Mouse (Mus musculus): Measurements from ENCODE around the gene Gm15013. TPM values are rescaled to one million over a fixed set of nuclear protein-coding genes. Genes with fewer than 3 reads are reported as not detected.
"Not testable (repeated sequence)": the region's sequence is repeated elsewhere in the genome, so short reads cannot be mapped to it uniquely, and the experiment has no call there.

The Gm15013 gene
- total RNA-seq (2021): not detected

DNA sequence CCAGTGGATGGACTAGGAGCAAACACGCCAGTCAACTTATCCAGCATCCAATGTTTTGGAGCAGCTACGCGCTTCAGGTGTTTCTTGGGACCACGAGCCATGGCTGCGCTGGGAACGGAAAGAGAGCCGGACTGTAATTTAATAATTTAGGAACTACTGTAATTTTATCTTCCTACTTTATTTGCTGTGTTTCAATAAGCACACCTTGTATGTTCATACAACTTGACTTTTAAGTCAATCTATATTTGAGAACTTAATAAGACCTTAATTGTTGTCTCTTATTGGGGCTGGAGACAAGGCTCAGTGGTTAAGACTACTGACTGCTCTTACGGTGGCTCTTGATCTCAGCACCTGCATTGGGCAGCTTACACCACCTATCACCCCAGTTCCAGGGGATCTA lies at the start of gene Gm15013:
Gene Gm15013, minus strand, starts transcription at position 101 of the 400 bp plus-strand sequence.
- no peak for DNase-seq

DNA sequence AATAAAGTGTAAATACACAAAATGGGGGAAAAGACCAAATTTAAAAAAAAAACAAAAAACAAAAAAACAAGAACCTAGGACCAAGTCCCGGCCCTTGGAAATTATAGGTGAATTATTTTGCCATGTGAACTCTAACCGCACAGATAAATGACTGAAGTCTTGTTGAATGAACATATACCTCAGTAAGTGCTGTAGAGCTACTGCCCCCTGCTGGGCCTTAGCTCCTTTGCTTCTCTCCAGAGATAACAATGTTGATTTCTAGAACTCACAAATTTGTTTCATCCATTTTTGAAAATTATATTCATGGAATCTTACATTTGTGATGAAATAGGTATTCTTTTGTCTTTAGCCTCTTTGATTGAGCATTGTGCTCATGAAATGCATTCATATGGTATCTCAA lies 48.3 kb upstream of the Gm15013 start:
- no peak for DNase-seq

DNA sequence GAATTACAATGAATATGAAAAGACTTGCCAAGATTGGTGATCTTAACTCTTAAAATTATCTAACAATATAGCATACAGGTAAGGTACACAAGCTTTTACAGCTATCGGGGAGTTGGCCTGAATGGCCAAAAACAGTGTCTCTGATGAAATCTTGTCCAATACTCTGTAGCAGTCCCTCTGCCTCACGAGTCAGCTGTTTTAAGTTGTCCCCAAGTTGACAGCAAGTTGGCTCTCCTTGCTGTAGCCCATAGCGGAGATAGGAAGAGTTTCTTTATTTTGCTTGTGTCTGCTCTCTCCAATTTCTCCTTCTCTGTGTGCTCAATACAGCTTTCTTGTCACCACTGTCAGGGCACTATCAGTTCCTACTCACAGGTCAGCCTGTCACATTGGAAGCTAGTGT lies 44.4 kb upstream of the Gm15013 start:
- DNase-seq: not testable (repeated sequence)

DNA sequence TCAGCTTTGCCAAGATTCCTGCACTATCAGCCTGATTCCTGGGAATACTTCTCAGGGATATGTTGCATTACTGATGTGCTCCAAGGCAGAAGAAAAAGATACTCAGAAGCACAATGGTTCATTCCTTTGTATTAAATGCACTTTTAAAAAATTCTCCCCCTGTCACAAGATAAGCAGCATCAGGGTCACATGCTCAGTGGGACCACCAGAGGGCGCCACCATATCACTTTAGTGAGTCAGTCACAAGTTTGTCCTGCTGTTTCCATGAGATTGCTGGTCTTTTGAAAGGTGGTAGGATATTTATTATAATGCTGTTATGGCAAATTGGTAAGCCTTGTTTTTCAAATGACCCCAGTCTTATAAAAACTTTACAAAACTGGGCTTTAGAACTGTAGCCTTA lies 37.6 kb upstream of the Gm15013 start:
- DNase-seq: peak in 1 of 2 experiments; percentile 31

DNA sequence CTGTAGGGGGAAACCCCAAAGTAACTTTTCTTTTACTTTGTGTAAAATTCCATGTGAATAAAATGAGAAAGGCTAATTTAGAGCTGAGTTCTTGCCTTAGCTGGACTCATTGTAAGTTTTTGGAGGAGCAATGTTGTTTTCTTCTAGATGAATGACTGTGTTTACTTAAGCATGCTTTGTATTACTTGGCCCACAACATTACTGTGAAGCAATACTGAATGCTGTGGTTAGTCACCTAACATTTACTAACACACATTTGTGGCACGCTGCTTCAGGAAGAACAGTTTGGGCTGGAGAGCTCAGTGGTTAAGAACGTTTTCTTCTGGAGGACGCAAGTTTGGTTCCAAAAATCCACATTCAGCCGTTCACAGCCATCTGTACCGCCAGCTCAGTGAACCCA lies 22.8 kb upstream of the Gm15013 start:
- no peak for DNase-seq

DNA sequence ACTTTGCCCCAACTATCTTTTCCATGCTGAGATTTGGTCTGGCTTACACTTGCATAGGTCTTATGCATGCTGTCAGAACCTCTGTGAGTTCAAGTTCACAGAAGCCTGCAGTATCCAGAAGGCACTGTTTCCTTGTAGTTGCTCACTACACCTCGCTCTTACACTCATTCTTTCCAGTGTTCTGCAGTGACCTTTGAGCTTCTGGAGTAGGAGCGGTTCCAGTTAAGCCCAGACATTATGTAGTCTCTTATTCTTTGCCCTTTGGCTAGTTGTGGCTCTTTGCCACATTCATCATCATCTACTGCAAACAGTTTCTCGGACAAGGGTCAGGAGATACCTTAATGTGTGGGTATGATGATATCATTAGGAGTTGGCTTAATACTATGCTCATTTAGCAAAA lies 16.3 kb upstream of the Gm15013 start:
- no peak for DNase-seq

DNA sequence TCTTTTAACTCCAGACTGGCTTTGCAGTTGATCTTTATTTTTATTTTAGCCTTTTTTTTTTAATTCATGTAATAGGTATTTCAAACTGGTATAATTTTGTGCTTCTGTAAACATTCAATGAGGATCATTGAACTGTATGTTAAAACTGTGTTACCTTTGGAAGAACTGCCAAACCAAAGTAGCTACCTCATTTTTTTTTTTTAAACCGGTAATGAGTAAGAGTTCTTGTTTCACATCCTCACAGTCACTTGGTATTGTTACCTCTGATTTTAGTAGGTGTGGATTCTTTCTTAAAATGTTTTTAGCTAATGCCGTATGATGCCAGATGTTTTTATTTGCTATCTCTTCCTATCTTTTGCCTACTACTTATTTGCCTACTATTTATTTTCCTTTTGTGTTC lies 8.1 kb upstream of the Gm15013 start:
- DNase-seq: no peak

DNA sequence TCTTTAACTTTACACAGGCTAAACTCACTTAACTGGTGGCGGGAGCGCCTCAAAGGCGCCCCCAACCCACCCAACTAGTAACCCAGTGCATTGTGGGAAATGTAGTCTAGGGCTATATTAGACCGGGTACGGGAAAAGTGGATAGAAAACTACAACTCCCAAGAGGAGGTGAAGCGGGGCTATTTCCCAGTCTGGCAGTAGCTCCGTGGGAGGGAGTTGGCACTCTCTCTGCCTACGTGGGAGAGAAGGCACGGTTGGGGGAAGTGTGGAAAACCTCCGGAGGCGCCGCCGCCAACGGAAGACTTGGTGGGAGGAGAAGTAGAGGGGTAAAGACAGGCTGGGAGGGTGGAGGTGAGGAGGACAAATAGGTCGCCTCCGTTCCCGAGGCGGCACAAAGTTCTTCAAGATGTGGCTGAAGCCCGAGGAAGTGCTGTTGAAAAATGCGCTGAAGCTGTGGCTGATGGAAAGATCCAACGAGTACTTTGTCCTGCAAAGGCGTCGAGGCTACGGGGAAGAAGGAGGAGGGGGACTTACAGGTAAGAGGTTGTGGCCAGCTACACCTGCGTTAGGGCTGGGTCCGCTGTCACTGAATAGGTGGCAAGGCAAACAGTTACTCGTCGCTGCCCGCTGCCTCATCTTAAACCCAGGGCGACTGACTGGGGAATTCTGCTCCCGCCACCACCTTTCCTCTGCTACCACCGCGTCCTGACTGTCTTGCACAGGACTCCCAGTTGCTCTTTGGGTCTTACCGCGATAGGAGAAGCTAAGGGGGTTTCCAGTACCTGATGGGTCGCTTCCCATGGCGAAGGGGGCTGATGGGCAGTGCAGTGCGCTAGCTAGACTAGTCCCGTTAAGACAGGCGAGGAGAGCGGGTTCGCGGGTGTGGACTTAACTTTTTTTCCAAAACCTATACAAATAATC lies 29.2 kb downstream of the Gm15013 start, which contains the start of gene Tbc1d8b:
Gene Tbc1d8b, plus strand, starts transcription at position 222 of the 921 bp plus-strand sequence.
- DNase-seq: peak; percentile 74 to 76

DNA sequence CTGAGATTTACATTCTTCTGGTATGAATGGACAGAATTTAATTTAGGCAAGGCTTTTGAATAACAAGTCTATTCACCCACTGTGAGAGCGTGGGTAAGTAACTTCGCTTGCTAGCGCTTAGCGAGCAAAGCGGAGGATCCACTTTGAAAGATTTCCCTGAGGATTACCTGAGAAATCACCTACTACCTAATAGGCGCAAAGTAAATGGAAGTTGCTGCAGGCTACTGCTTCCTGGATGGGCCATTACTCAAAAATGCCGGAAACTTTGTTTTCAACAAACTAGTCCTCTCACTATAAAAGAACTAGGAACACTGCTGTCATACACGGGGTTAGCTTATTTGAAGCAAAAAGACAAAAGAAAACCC lies 29.9 kb downstream of the Gm15013 start:
- no peak for DNase-seq

DNA sequence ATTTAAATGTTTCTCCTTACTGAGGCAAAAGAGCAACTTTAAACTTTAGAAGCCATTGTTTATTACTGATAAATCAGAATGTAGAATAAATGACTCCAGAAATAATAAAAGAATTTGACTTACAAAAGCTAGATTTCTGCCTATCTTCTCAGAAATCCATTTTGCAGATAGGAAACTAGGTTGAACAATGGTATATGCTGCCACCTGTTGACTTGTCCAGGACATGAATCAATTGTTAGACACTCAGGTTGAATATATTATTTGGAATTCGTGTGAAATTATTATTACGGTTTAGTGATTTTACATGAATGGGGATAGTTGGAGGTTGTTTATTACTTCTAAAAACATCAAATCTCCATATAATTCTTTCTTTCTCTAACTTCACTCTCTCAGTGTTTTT lies 48.5 kb downstream of the Gm15013 start:
- no peak for DNase-seq

Other genes starting within 250 kb of the Gm15013 start
- gene D330045A20Rik, start 234.1 kb downstream of the Gm15013 start, total RNA-seq (2021): under 1 TPM; 0.32 to 0.43 TPM
- gene Rnf128, start 151.2 kb downstream of the Gm15013 start, total RNA-seq (2021): 10 to 100 TPM; 31.8 to 35.7 TPM
- 10 to 100 TPM; 10.9 to 11.2 TPM for gene Tbc1d8b, start 29.5 kb downstream of the Gm15013 start, total RNA-seq (2021)
- gene Ripply1, start 67.9 kb upstream of the Gm15013 start, total RNA-seq (2021): not detected
- 1 to 10 TPM in 1 of 2 experiments, under 1 TPM in 1; 0.35 to 1.7 TPM for gene Cldn2, start 86.3 kb upstream of the Gm15013 start, total RNA-seq (2021)
- gene Morc4, start 157.2 kb upstream of the Gm15013 start, total RNA-seq (2021): 1 to 10 TPM; 5.7 to 6.3 TPM